Mouse (Mus musculus): ENCODE measurements around the gene Zfp219.

- TF ChIP-seq CTCF (conservative IDR thresholded peaks at IDR 0.05; ENCODE audit: low read length) = no peak
- TF ChIP-seq NANOG (IDR thresholded peaks at IDR 0.05; ENCODE audit: borderline replicate concordance, low read length) = no peak
These were observed 6.2 kb downstream of the Zfp219 start for GRCm38 (mm10) chr14:52014271-52014760.
